Mouse (Mus musculus) mouse trophoblast stem cell (cell line): ENCODE results near the gene Ehbp1.

ENCODE experiments used
- in situ Hi-C, 2 experiments: fragments of 300-500 bp; cut with MseI, MboI; formaldehyde crosslinking; loops; 2 replicates in 1 of 2; 3 replicates in 1 of 2; pipeline ENCODE4 v1.15.1; 2025

Ehbp1 gene

DNA sequence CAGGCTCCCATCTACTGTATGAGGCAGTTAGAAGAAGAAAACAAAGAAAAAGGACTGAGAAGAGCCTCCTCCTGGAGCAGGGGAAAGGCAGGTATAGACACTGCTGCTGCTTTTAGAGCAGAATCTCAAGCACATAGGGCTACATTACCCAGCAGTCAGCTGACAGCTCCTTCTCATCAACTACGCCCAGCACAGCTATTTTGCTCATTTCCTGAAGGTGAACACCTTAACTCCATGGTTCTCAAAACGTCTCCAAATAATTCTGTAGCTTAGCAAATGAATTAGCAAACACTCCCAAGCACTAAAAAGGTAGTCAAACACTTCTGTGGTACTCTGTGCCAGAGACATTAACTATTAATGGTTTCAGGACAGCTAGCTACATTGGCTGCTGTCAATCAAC is 278.7 kb downstream of the Ehbp1 start:
- in situ Hi-C loops = no loop called here

DNA sequence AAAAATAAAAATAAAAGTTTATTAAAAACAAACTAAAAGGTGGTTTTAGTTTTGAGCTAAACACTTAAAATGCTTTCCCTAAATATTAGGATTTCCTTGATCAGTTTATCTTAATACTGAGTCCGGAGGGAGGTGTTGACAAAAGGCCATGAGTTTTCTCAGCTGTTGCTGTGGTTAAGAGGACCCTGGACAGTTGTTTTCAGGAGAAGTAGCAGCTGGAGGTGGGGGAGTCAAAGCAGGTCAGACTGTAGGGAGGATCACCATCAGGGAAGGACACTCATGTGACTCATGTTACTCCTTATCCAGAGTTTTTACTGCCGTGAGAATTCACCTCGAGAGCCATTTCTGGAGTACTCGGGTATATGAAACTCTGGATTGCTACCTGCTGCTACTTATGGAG is 280.4 kb downstream of the Ehbp1 start:
- in situ Hi-C loops = no loop called here

DNA sequence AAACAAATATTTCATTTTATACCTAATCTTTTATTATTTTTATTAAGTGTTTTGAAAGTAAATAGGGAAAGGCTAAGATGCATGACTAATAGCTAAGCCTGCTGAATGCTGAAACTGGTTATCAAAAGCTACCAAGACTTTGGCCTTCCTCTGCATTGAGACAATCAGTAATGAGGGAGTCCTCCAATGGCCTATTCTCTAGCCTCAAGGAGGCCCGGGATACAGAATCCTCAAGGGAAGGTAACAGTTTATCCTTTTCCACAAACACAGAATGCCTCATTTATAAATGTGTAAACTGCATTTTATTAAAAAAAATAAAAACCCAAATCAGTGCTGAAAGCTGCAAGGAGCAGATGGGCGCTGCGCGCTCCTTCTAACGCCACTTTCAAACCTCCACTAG is 284.6 kb downstream of the Ehbp1 start:
- in situ Hi-C loops = no loop called here

DNA sequence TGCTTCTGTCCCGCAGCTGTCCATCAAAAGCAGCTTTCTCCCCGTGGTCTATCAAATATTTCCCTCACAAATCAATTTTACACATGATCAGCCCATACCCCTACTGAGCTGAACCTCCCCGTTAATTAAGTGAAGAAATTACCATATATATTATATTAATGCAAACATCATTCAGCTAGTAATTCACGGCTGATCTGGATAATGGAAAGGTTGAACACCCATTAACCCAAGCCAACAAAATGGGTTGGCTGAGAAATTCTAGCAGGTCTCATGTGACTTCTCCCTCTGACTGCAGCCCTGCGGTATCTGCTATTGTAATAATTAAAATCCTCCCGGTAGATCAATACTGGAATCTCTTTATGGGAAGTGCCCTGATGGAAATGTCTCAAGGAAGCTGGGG is 286.2 kb downstream of the Ehbp1 start:
- in situ Hi-C loops = no loop called here

DNA sequence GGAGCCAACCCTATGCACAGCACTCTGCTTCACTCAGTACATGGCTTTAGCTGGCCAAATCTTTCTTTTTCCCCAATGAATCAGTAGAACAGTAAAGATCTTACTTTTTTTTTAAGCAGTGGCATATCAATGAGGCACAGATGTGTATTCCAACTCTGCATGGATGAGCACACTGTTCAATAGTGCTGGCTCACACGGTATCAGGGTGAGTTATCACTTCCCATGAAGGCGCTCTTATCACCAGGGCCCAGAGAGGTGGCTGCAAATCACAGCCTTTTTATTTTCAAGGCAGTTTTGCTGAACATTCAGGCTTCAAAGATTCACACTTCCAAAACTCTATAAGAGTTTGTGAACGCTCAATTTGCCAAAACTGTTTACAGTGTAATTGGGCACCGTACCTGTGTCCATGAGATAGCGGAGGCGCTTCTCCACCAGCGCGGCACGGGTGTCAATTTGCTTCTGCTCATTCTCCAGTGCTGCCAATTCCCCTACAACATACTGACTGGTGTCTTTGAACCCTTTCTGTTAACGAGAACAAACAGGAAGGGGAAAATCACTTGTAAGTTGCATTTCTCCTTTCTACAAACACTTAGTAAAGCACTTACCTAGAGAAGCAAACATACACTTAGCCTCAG is 288.9 kb downstream of the Ehbp1 start:
- in situ Hi-C loops = no loop called here

DNA sequence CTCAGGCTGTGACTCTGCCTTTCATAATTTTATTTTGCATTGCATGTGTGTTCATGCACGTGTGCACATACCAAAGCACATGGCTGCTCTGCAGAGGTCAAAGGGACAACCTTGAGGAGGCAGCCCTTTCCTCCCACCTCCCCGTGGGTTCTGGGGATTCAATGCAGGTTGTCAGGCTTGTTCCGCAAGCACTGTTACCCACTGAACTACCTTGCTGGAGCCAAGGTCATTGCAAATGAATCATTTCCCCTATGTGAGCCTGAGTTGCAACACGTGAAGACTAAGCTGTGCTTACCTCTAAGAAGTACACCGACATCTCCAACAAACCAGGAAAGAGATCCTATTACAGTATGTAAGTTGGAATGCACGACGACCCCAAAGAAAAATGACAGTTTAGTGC is 291.2 kb downstream of the Ehbp1 start:
- in situ Hi-C loops = no loop called here

DNA sequence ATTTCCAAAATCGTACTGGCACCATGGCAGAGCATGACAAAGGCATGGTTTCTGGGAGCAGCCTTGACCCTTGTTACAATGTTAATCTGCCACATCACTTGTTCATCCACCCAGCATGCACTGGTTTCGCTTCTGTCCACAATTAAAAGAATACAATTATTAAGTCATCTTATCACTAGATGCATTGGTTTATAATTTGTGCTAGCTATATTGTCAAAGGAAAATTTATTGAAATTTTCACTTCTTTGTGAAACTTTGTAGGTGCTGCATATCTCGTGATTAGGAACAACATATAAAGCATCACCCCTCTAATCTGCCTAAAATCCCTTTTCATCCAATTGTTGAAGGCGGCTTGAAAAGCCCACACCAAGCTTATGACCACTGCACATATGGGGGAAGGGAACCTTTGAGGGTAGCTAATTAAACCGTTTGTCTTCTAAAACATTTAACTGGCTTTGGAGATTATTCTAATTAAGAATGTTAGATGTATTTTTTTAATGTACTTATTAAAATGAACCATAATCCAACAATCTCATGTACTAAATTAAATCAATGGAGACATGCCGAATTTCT is 302.2 kb downstream of the Ehbp1 start:
- in situ Hi-C loops = no loop called here

DNA sequence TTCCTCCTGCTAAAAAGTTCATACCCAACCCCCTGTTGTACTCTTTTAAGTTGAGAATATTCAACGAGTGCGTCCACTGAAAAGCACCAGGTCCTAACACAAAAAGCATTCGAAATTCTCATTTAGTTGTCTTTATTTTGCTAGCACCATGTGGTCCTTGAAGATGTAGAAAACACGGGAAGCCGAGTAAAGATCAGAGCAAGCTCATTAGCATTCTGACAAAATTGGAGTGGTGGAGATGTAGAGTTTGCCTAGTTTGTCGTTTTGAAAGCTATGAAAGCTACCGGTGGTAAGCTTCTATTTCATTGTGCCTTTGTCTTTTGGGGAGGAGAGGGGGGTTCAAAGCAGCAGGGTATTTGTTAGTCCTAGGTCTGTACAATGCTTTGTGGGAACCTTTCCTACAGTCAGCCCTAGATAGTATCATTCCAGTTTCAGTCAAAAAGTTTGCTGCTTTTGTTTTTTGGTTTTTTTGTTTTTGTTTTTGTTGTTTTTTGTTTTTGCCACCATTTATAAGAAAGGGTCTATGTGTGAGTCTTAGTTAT is 307.5 kb downstream of the Ehbp1 start:
- in situ Hi-C loops = no loop called here

DNA sequence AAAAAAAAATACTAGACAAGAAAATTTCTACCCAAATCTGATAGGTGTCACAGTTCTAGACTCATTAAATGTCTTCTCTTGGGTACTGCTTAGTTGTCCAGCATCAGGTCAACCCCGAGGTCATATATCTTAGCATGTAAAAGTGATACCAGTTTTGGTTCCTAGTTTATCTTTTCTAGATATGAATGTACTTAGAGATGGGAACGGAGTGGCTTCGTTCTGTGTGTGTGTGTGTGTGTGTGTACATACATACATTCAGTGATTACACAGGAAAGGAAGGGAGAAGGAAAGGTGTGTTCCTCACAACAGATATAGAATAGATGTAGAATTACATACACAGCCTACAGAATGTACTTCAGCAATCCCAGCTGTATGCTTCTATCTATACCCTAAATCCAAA is 308.5 kb downstream of the Ehbp1 start:
- in situ Hi-C loops = no loop called here

DNA sequence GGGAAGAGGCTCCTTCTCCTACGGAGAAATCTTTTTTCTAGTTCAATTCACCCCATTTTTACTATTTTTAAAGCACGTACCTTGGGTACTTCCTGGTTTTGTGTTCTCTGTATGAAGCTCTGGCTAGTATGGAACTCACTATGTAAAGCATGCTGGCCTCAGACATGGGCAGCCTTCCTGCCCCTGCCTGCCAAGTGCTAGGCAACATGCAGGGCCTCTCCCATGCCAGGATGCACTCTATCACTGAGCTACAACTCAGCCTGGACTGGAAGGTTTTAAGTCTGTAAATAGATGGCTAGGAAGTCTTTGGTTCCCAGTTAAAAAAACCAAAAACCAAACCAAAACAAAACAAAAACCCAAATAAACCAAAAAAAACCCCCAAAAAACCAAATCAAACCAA is 321.5 kb downstream of the Ehbp1 start:
- in situ Hi-C loops = no loop called here

DNA sequence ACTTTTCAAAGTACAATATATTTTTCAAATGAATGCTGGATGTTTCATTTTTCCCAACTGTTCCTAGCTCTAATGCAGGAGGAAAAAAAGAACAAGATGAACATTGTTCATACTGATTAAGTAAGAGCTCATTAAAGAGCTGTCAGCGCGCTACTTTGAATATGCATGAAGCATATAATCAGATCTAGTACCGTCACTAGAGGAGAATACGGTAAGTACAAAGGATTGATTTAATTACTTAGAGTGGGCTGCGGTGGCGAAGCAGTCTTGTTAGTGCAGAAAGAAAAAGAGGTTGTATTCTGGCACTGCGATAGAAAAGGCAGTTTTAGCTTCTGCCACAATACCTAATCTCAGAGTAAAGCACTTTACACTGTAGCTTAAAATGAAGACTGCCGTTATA is 324.6 kb downstream of the Ehbp1 start:
- in situ Hi-C loops = no loop called here

DNA sequence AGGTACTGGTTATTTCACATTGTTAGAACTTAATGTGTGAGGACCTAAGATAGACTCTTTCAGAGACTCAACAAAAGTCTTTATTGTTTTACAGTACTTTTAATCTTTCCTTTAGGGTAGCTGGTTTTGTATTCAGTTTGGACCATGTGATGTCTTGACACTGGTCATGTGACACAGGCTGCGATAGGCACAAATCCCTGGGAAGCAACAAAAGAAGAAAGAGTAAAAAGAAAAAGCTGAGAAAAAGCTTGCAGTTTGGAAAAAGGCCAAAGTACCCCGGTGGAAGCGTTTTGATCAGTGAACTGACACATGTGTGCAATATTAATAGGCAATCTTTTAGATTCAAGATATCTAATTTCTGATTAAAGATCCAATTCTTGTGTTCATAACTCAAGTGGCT is 325.8 kb downstream of the Ehbp1 start:
- in situ Hi-C loops = no loop called here

DNA sequence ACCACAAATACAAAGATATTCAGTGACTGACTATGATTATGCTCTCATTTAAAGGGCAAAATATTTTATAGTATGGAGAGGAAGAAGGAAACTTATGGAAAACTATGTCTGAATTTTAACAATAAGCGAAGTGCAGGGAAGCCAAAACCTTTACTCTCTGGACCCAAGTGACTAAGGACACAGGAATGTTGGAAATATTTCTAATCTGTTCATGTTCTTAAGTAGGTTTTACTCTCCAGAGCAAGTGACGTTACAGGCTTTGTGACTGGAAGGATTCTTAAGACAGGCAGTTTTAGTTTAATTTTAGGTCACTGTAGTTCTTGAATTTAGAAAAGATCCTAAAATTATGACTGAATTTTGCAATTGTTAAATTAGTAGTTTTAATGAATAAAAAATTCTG is 333.3 kb downstream of the Ehbp1 start:
- in situ Hi-C loops = no loop called here

DNA sequence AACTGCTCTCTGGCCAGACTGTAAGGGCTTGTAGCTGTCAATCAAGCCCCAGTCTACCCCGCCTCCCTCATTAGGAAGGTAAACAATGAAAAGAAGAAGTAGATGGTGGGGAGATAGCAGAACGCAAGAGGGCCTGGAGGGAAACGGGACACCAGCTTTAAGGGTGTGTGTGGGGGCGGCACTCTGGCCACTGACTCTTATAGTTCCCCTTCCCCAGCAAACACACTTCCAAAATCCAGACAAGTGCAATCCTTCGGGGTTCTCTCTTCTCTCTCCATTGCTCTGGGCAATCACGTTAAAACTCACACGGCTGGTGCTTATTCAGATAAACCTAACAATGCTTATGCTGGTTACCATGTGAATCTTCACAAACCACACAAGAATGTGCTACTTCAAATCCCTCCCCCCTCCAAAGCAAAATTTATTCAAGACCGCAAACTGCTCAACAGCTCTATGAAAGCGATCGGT is 333.9 kb downstream of the Ehbp1 start:
- in situ Hi-C loops = no loop called here

DNA sequence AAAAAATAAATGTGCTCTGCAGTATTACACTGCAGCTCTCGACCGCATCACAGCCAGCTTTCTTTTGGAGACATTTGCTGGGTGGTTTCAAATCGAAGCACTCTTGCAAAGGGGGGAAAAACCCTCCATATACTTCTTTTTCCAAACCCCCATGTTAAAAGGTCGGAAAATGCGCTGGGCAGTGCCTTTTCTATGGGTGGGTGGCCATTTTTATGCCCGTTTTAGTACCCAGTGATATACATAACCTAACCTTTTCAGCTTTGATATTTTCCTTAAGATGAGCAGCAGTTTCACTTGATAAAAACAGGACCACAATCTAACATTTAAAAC is 334.3 kb downstream of the Ehbp1 start:
- in situ Hi-C loops = no loop called here

DNA sequence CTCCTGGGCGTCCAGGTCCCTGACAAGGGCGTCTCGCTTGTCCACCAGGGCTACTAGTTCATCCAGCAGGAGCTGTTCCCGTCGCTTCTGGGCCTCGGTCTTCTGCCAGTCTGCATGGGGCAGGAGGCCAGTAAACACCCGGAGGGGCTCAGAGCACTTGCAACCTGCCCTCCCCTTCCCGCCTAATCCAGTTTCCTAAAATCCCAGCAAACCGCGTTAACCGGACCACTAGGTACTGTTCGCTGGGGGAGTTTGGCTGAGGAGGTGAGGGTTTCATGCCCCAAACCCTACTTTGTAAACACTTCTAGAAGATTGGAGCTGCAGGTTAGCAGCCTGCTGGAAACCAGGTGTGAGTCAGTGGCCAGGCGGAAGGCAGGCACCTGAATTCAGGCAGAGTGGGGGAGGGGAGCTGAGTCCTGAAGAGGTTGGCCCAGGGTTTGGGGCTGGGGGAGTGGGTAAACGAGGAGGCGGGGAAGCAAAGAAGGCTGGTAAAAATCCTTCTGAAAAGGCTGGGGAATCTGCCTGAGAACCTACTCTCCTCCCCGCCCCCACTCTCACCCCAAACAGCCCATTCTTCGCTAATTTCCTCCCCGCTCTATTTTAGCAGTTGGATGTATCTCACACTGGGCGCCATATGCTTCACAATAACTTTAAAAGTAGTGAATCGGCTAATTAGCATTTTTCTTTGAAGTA is 334.9 kb downstream of the Ehbp1 start:
- in situ Hi-C loops = no loop called here

DNA sequence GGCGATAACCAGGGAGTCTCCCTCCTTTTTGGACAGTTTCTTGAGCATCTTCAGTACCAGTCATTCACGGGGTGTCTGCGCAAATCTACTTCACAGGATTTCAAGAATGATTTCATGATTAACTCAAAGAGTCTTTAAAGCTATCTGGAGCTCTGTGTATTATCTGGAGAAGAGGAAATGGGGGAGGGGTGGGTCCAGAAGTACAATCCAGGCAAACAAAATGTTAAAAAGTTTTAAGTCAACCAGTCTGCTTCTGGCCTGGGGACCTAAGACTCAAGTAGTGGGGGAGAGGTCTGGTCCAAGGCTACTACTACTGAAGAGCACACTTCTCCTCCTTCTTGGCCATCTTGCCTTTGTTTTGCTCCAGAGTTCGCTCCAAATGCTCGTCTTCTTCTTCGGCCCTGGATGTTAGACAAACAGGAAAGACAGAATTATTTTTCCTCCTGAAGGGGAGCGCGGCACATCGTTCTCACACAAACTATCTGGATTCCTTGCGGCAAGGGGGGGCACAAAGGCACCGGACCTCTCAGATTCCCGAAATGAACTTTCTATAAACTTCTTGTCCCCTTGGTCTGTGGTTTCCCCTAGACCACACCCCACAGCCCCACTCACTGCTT is 335.5 kb downstream of the Ehbp1 start:
- in situ Hi-C loops = no loop called here

DNA sequence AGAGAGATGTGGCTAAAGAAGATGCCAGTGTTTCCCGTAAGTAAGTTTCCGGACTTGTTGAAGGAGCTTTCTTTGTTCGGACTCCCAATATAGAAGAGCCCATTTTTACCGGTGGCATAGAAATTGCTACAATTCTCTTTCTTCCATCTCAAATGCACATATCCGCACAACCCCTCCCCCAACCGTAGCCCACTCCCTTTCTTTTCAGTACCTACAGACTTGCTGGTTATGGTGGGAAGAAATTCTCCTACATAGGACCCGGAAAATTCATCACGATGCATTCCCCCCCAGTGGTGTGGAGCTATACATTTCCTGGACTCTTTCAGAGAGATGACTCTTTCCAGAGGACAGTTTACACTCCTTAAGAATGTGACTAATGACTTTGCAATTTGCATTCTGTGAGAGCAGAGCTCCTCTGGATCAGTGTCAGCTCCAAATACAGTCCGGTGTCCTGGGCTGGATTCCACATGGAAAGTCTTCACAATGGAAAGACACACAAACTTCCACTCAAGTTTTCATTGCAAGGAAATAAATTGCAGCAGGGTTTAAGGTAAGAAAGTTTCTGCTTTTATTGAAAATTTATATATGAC is 336.7 kb downstream of the Ehbp1 start:
- in situ Hi-C loops = no loop called here

DNA sequence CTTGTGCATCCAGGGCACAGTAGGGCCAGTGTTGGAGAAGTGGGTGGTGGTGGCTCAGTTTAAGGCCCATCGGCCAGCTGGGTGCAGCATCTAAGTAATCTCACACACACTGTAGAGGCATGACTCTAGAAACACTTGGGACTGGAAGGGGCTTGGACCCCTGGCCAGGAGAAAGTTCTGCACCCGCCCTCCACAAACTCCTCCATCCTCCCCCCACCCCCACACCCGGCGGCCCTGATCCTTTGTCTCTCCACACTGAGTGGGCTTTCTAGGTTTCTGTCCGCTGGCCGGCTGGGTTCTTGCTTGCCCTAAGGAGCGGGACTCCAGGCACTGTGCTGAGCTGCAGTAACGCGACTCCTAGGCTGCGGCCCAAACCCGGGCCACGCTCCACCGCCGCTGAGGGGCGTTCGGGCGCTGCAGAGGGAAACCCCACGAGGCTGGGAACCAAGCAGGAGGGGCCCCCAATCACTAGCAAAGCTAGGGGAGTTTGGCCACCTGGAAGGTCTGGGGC is 337.7 kb downstream of the Ehbp1 start:
- in situ Hi-C loops = no loop called here

DNA sequence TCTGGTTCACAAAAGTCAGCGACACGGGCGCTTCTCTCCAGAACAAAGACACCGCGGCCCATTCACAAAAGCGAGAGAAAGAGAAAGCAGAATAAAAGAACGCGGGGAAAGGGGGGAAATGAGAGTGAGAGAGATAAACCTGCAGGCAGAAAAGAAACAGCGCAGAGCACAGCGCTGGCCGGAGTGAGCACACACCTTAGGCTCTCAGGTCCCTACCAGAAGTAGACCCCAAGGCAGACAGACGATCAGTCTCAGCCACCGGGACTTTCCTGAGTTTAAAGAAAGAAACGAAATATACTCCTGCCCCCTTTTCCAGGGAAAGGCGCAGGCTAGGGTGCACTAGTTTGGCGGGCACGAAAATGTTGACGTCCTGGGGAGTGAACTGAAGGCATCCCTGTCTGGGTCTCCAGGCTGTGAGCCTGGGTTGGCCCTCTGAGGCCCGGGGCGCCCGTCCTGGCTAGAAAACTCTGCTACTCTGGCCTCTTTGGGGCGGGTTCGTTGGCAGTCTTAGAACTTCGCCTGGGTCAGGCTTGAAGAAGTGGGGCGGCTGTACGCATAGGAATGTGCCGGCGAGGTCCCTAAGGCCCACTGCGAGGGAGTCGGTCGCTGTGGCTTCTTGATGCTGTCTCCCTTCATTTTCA is 338.6 kb downstream of the Ehbp1 start:
- in situ Hi-C loops = no loop called here

DNA sequence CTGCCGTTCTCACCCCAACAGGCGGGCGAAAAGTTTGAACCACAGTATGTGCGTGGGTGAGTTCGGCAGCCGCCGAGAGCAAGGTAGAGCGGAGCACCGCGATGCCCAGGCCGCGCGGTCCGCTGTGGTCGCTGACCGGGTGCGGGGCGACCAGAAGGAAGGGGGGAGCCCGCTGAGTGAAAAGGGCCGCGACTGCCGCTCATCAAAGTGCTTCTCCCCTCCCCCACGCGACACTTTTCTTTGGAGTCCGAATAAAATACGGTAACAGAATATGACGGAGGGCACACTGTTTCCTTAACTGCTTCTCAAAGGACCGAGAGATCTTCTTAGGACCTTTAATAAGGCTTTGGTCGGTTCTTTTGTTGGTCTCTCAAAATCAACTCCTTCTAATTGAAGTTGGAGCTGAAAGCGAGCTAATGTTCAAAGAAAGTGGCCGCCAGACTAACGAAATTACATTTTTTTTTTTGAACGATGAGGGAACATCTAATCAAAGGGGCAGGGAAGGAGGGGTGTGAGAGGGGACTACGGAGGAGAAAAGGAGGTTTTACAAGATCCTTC is 339.2 kb downstream of the Ehbp1 start, which contains the start of gene Otx1:
TSS of gene Otx1 (minus strand) at position 115 of the 558 bp plus-strand sequence.
- in situ Hi-C loops = no loop called here
